Mouse (Mus musculus): Measurements from ENCODE around the gene Acad12.

Acad12 gene

GRCm38 (mm10) chr5:121583765-121584501 lies 34.8 kb downstream of the Acad12 start:
- peak; percentile 97 to 98 for DNase-seq (ENCODE audit: low spot score in 2 of 2)

DNA sequence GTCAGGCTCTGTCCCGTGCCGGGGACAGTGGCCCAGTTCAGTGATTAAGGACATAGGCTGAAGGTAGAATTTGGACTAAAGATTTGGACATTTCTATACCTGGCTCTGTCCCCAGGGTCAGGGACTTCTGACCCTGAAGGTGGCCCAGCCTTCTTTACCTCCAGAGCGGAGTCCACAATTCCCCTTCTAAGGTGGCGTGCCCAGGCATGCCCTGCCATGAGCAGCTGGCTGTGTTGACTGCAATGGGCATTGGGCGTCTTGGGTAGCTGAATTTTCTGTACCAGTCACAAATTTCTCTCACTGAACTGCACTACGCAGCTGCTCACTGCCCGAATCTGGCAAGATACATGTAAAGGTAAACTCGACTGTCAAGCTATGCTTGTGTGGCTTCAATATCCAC lies 36.8 kb downstream of the Acad12 start:
- no peak for DNase-seq (ENCODE audit: low spot score in 2 of 2)

- peak; percentile 41 to 48 for DNase-seq (ENCODE audit: low spot score in 2 of 2)
These were observed 41.7 kb downstream of the Acad12 start for GRCm38 (mm10) chr5:121576927-121577488.

DNA sequence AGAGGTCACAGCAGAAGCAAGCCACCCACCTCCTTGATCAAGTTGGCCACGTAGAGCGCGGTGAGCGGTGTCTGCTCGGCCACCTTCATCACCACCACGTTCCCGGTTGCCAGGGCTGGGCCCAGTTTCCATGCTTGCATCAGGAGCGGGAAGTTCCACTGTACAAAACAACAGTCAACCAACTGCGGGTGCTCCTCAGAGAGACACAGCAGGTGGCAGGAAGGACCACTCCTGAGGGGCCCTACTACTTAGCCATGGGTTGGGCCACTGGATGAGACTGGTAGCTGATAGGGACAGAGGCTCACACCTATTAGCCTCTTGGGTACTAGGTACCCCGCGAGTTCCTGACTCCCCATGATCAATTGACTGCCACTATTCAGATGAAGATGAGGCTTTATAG lies 42.9 kb downstream of the Acad12 start:
- no peak for DNase-seq (ENCODE audit: low spot score in 2 of 2)

- no peak for DNase-seq (ENCODE audit: low spot score in 2 of 2)
These were observed 44.6 kb downstream of the Acad12 start for GRCm38 (mm10) chr5:121574145-121574544.

GRCm38 (mm10) chr5:121570787-121571186 lies 48.0 kb downstream of the Acad12 start:
- no peak for DNase-seq (ENCODE audit: low spot score in 2 of 2)

DNA sequence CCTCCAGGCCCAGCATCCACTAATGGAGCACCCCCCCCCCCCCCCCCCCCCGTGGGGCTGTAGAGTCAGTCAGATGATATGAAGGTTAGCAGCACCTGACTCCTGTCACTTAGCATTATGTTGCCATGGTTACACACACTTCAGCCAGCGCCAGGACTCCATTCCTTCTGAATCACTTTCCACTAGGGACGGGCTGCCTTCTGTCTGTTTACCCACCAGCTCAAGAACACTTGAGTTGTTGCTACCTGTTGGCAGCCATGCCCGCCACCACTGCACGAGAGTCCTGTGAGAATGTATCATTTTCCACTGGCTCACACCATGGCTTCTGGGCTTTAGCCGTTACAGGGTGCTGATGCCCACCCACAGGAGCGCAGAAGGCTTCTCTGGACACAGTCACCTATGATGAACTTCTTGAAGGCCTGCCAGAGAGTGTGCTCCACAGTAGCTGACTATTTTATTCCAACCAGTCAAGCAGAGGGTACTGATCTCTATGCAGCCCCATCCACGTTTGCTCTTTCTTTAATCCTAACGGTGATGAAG lies 48.8 kb downstream of the Acad12 start:
- no peak for DNase-seq (ENCODE audit: low spot score in 2 of 2)

- DNase-seq (ENCODE audit: low spot score in 2 of 2): no peak
These were observed 52.6 kb downstream of the Acad12 start for GRCm38 (mm10) chr5:121566035-121566681.

GRCm38 (mm10) chr5:121564468-121564895 lies 54.3 kb downstream of the Acad12 start:
- DNase-seq (ENCODE audit: low spot score in 2 of 2): peak; percentile 77 to 86

GRCm38 (mm10) chr5:121562436-121562835 lies 56.3 kb downstream of the Acad12 start:
- no peak for DNase-seq (ENCODE audit: low spot score in 2 of 2)

- DNase-seq (ENCODE audit: low spot score in 2 of 2): no peak
These were observed 69.5 kb downstream of the Acad12 start for GRCm38 (mm10) chr5:121549196-121549595.

GRCm38 (mm10) chr5:121547084-121547483 lies 71.7 kb downstream of the Acad12 start:
- no peak for DNase-seq (ENCODE audit: low spot score in 2 of 2)

Data from heart, adult 9 months (tissue).